ENCODE assay signal across 29 mouse cellular contexts in genomic region chr2:27976512-27976911, GRCm38 (mm10).
DNase-seq lines count a peak whose midpoint lies in the region; ATAC-seq lines count a peak whose summit lies in the region.
"Had no signal": no experiment of that assay in that cellular context is flagged by ENCODE, and none has a peak within 500 bp of the region (broad histone marks: within the 10 kb centered on the region; RNA-seq: fewer than 3 reads in every experiment).

No protein-coding gene starts in this region.

- no peaks in the 10 kb centered on the region for H3K27me3 ChIP-seq in liver, embryonic 11.5 days (replicated peaks; ENCODE audit: control insufficient read depth, insufficient read depth, low read length)
- no peaks in the 10 kb centered on the region for H3K27me3 ChIP-seq in liver, embryonic 13.5 days
- H3K27me3 ChIP-seq in liver, embryonic 16.5 days (ENCODE audit: control insufficient read depth, insufficient read depth, low read depth, low read length): no peaks in the 10 kb centered on the region
- H3K27me3 ChIP-seq: embryonic facial prominence, embryonic 13.5 days; forebrain, embryonic 13.5 days; heart, embryonic 12.5 days; heart, embryonic 15.5 days; hindbrain, embryonic 13.5 days had no signal

- H3K36me3 ChIP-seq in liver, embryonic 11.5 days (ENCODE audit: control insufficient read depth, insufficient read depth, low read length): peaks cover 6% of the 10 kb centered on the region; the same call in 1 of the 2 replicates
- no peaks in the 10 kb centered on the region; the same call in 1 of the 2 replicates for H3K36me3 ChIP-seq in liver, embryonic 13.5 days
- H3K36me3 ChIP-seq in liver, embryonic 16.5 days (ENCODE audit: control insufficient read depth, insufficient read depth): no peaks in the 10 kb centered on the region
- H3K36me3 ChIP-seq: forebrain, embryonic 10.5 days; heart, embryonic 15.5 days; hindbrain, embryonic 13.5 days had no signal

- no peak overlapping the region for H3K4me2 ChIP-seq in liver, embryonic 11.5 days
- no peak overlapping the region for H3K4me2 ChIP-seq in liver, embryonic 13.5 days
- no peak overlapping the region for H3K4me2 ChIP-seq in liver, embryonic 16.5 days (ENCODE audit: low read depth, low read length)
- H3K4me2 ChIP-seq: embryonic facial prominence, embryonic 13.5 days; forebrain, embryonic 13.5 days; heart, embryonic 12.5 days; heart, embryonic 15.5 days; hindbrain, embryonic 13.5 days had no signal

- no peak overlapping the region for H3K4me3 ChIP-seq in liver, embryonic 11.5 days (ENCODE audit: low read depth, low read length)
- no peak overlapping the region for H3K4me3 ChIP-seq in liver, embryonic 13.5 days (replicated peaks)
- no peak overlapping the region for H3K4me3 ChIP-seq in liver, embryonic 16.5 days (ENCODE audit: low read depth, low read length)
- H3K4me3 ChIP-seq: embryonic facial prominence, embryonic 10.5 days; embryonic facial prominence, embryonic 13.5 days; forebrain, embryonic 10.5 days; forebrain, embryonic 13.5 days; gastrocnemius, adult 2 months; heart, embryonic 12.5 days; heart, embryonic 15.5 days; hindbrain, embryonic 10.5 days; hindbrain, embryonic 13.5 days had no signal

- ATAC-seq in liver, embryonic 11.5 days (replicated peaks; ENCODE audit: low FRiP score): peak; percentile 70
- peak; percentile 58 for ATAC-seq in liver, embryonic 13.5 days (ENCODE audit: low read depth)
- peak; percentile 43; the same call in 1 of the 2 replicates for ATAC-seq in liver, embryonic 16.5 days (ENCODE audit: low read depth)
- ATAC-seq: activated CD4-positive, CD25-positive, alpha-beta regulatory T cell, adult 4 months; CD4-positive, CD25-positive, alpha-beta regulatory T cell, adult 4 months; forebrain, embryonic 13.5 days; hindbrain, embryonic 16.5 days had no signal

- peak overlapping the region; percentile 15; the same call in 1 of the 2 replicates for H3K9ac ChIP-seq in liver, embryonic 11.5 days (ENCODE audit: low read depth, low read length)
- peak overlapping the region; percentile 46 for H3K9ac ChIP-seq in liver, embryonic 13.5 days
- H3K9ac ChIP-seq in liver, embryonic 16.5 days (ENCODE audit: low read depth, low read length): peak overlapping the region; percentile 5; the same call in 1 of the 2 replicates
- H3K9ac ChIP-seq: embryonic facial prominence, embryonic 13.5 days; forebrain, embryonic 13.5 days; heart, embryonic 12.5 days; heart, embryonic 15.5 days; hindbrain, embryonic 13.5 days had no signal

- peaks cover 24% of the 10 kb centered on the region for H3K4me1 ChIP-seq in liver, embryonic 11.5 days (replicated peaks; ENCODE audit: control insufficient read depth, insufficient read depth, low read length)
- H3K4me1 ChIP-seq in liver, embryonic 13.5 days (replicated peaks): peaks cover 89% of the 10 kb centered on the region
- H3K4me1 ChIP-seq in liver, embryonic 16.5 days (ENCODE audit: control insufficient read depth, low read depth, low read length): peaks cover 46% of the 10 kb centered on the region
- H3K4me1 ChIP-seq: embryonic facial prominence, embryonic 10.5 days; forebrain, embryonic 13.5 days; hindbrain, embryonic 10.5 days had no signal

- no peaks in the 10 kb centered on the region for H3K9me3 ChIP-seq in liver, embryonic 11.5 days (ENCODE audit: control insufficient read depth, low read length)
- H3K9me3 ChIP-seq in liver, embryonic 13.5 days (replicated peaks): no peaks in the 10 kb centered on the region
- H3K9me3 ChIP-seq in liver, embryonic 16.5 days (replicated peaks; ENCODE audit: control insufficient read depth, low read length): no peaks in the 10 kb centered on the region
- H3K9me3 ChIP-seq: embryonic facial prominence, embryonic 13.5 days; forebrain, embryonic 10.5 days; forebrain, embryonic 13.5 days; heart, embryonic 15.5 days; hindbrain, embryonic 10.5 days; hindbrain, embryonic 13.5 days had no signal

- H3K27ac ChIP-seq in liver, embryonic 11.5 days (ENCODE audit: low read depth, low read length): peak overlapping the region; percentile 61
- peak overlapping the region; percentile 99 for H3K27ac ChIP-seq in liver, embryonic 13.5 days
- peak overlapping the region; percentile 1 for H3K27ac ChIP-seq in liver, embryonic 16.5 days (ENCODE audit: low read length)
- H3K27ac ChIP-seq: embryonic facial prominence, embryonic 10.5 days; embryonic facial prominence, embryonic 13.5 days; forebrain, embryonic 10.5 days; forebrain, embryonic 13.5 days; gastrocnemius, adult 2 months; heart, embryonic 15.5 days; hindbrain, embryonic 10.5 days; hindbrain, embryonic 13.5 days had no signal

- WGBS in liver, embryonic 11.5 days: 59% methylated on average over 4 of the region's 4 CpGs
- WGBS in liver, embryonic 13.5 days (ENCODE audit: insufficient replicate concordance): 27% methylated on average over 4 of the region's 4 CpGs
- 31% methylated on average over 4 of the region's 4 CpGs for WGBS in liver, embryonic 16.5 days (ENCODE audit: insufficient replicate concordance)

- DNase-seq in liver, embryonic 11.5 days (ENCODE audit: low spot score): no peak
- DNase-seq in liver, embryonic 13.5 days: peak; percentile 37
- no peak for DNase-seq in retina, embryonic 14.5 days (ENCODE audit: low spot score)
- DNase-seq in frontal cortex, postnatal 36 days (ENCODE audit: low spot score in 2 of 2): no peak
- DNase-seq in layer of hippocampus, adult 11-12 months (ENCODE audit: low spot score): no peak
- DNase-seq: adrenal gland, adult 8-10 months; adrenal gland, postnatal 25 days; cerebellum, adult 11-12 months; cerebellum, adult 8-10 months; cerebellum, postnatal 10 days; cerebellum, postnatal 36 days; embryo, embryonic 11 days; gastrocnemius, adult 2 months; gastrocnemius, postnatal 14 days; heart, adult 18-20 months; heart, postnatal 10 days; heart, postnatal 36 days had no signal

Comparison
In these comparisons a context has a peak if more than half of its experiments do, and no peak if none do; other contexts are left out.
1. H3K27ac ChIP-seq: peak in every context shown above with its lines; median percentile 99 in liver, embryonic 13.5 days; 61 in liver, embryonic 11.5 days; 1 in liver, embryonic 16.5 days.